Mouse (Mus musculus) thymus, adult 2 months (tissue): Measurements from ENCODE around the gene Ankrd40. TPM values are rescaled to one million over a fixed set of nuclear protein-coding genes. Genes with fewer than 3 reads are reported as not detected.

ENCODE experiments used
- DNase-seq: peaks from one replicate; pipeline ENCODE4 v3.0.0; 2021
- H3K27ac ChIP-seq: fragments of 200-500 bp; 2 replicates; pipeline ENCODE4 v1.5.1; 2012; ENCODE audit warnings: low read length, control low read depth; ENCODE audit not compliant: control insufficient read depth, insufficient read depth
- H3K27me3 ChIP-seq: fragments of 200-500 bp; 2 replicates; pipeline ENCODE4 v1.6.1; 2012; ENCODE audit warnings: mild to moderate bottlenecking, low read length, moderate library complexity, mixed read lengths; ENCODE audit not compliant: control insufficient read depth, insufficient read depth
- H3K36me3 ChIP-seq: fragments of 200-500 bp; 2 replicates; pipeline ENCODE4 v1.6.1; 2012; ENCODE audit warnings: mild to moderate bottlenecking, low read length, moderate library complexity; ENCODE audit not compliant: control insufficient read depth, insufficient read depth
- H3K4me1 ChIP-seq: fragments of 200-500 bp; replicated peaks from 2 replicates; pipeline ENCODE4 v1.6.1; 2012; ENCODE audit warnings: low read length; ENCODE audit not compliant: control insufficient read depth, insufficient read depth
- H3K4me3 ChIP-seq: fragments of 200-500 bp; 2 replicates; pipeline ENCODE4 v1.5.1; 2012; ENCODE audit warnings: mild to moderate bottlenecking, low read length, control low read depth, moderate library complexity; ENCODE audit not compliant: control insufficient read depth, insufficient read depth
- CTCF ChIP-seq: fragments of 200-500 bp; IDR thresholded peaks from 2 replicates; pipeline ENCODE4 v1.5.1; 2012; ENCODE audit warnings: mild to moderate bottlenecking, control low read depth, low read length, moderate library complexity, borderline replicate concordance; ENCODE audit not compliant: control insufficient read depth, poor library complexity, insufficient read depth; ENCODE audit errors: extremely low read depth
- POLR2A ChIP-seq: fragments of 200-500 bp; IDR thresholded peaks from 2 replicates; pipeline ENCODE4 v1.6.1; 2012; ENCODE audit warnings: mild to moderate bottlenecking, low read length, control low read depth, moderate library complexity; ENCODE audit not compliant: control insufficient read depth, poor library complexity, insufficient read depth; ENCODE audit errors: extremely low read depth
- WGBS: fragments of 180-500 bp; shearing (Covaris S2); methylation state at CpG from one replicate; pipeline ENCODE4 v1.1.7; 2018; 5-methylcytosine and 5-hydroxymethylcytosine counted together
- polyA plus RNA-seq: library from polyadenylated mRNA; depleted of rRNA; stranded (reverse); fragments of >200 nt; gene quantifications from 2 replicates; pipeline ENCODE4 v1.2.3, GENCODE M21; 2012

Ankrd40 gene
- polyA plus RNA-seq, 1 experiment, result 120 TPM

DNA sequence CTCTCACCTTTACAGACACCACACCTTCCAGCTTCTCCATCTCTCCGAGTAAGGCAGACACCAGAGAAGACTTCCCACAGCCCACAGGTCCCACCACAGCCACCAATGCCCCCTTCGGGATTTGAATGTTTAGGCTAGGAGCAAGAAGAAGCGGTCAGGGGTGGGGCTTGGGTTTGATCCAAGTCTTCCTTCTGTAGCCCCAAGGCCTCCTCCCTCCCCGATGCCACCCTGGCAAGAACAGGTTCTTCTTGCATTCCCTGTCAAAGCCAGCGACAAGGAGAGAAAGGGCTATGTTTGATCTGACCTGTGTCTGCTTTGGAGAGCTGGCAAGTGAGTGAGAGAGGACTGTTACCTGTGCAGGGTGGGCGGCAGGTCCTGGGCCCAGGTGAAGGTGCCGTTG, 35.9 kb downstream of the Ankrd40 start:
- Histone ChIP-seq H3K27ac (no peak overlapping the region), H3K36me3 (no peaks in the 10 kb centered on the region), H3K4me1 (no peaks in the 10 kb centered on the region), H3K4me3 (no peak overlapping the region), H3K27me3 (no peaks in the 10 kb centered on the region)
- no peak for DNase-seq
- TF ChIP-seq POLR2A (no peak), CTCF (no peak)
- 85% methylated on average over 7 of the region's 7 CpGs for WGBS

DNA sequence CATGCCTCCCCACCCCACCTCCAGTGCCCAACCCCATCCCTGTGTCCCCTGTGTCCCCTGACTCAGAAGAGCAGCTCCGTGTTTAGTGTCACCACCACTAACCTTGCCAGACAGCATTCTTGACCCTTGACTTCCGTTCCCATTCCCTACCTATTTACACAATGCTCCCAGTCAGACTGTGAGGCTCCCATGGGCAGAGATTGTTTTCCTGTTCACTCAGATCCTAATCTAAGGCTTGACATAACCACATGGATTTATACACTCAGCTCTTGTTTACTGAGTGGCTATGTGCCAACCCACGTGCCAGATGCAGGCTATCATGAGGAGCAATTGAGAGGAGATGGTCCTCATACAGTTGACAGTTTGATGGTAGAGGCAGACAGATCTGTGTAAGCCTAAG, 37.5 kb downstream of the Ankrd40 start:
- H3K27ac ChIP-seq, result no peak overlapping the region
- DNase-seq, result no peak
- H3K4me3 ChIP-seq, result no peak overlapping the region
- 81% methylated on average over 3 of the region's 3 CpGs for WGBS
- TF ChIP-seq CTCF, result no peak
- TF ChIP-seq POLR2A, result no peak
- no peaks in the 10 kb centered on the region for H3K27me3 ChIP-seq
- H3K36me3 ChIP-seq, result no peaks in the 10 kb centered on the region
- H3K4me1 ChIP-seq, result peaks cover 4% of the 10 kb centered on the region

DNA sequence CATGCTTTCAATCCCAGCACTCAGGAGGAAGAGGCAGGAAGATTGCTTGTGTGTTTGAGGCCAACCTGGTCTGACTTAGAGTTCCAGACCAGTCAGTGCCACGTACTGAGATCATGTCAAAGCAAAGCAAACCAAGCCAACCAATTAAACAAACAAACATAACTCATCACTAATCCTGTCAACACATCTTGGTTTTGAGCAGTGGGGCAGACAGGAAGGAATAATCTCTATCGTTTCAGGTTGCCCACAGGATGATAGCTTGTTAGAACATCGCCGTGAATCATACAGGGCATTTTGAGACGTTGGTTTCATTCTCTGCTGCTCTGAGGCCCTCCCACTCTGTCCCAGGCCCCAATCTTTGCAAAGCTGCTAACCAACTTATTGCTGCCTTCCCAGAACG, 42.2 kb downstream of the Ankrd40 start:
- peaks cover 37% of the 10 kb centered on the region for H3K4me1 ChIP-seq
- no peaks in the 10 kb centered on the region for H3K27me3 ChIP-seq
- TF ChIP-seq CTCF, result no peak
- no peak for TF ChIP-seq POLR2A
- DNase-seq, result no peak
- WGBS, result 50% methylated on average over 6 of the region's 6 CpGs
- no peak overlapping the region for H3K27ac ChIP-seq
- no peak overlapping the region for H3K4me3 ChIP-seq
- H3K36me3 ChIP-seq, result no peaks in the 10 kb centered on the region

DNA sequence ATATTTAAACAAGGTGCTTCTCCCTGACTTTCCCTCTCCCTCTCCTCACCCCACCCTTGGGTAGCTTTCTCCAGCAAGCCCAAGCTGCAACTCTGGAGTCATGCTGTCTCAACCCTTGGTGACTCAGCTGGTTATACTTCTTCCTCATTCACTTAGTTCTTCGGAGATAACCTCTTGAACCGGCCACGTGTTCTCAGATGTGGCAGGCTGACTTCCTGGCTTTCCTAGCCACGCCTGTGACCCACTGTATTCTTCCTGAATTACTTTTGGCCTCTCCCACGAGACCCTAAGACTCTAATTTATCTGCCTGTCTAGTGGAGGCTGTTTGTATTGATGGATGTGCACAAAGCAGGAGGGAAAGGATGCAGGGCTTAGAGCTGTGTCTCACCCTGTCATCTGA, 43.0 kb downstream of the Ankrd40 start:
- peak; percentile 11 for DNase-seq
- H3K27me3 ChIP-seq, result no peaks in the 10 kb centered on the region
- H3K36me3 ChIP-seq, result no peaks in the 10 kb centered on the region
- no peak overlapping the region for H3K4me3 ChIP-seq
- H3K4me1 ChIP-seq, result peaks cover 38% of the 10 kb centered on the region
- TF ChIP-seq CTCF (no peak), POLR2A (no peak)
- whole genome bisulfite sequencing, result under 1% methylated on average over 5 of the region's 5 CpGs
- no peak overlapping the region for H3K27ac ChIP-seq

DNA sequence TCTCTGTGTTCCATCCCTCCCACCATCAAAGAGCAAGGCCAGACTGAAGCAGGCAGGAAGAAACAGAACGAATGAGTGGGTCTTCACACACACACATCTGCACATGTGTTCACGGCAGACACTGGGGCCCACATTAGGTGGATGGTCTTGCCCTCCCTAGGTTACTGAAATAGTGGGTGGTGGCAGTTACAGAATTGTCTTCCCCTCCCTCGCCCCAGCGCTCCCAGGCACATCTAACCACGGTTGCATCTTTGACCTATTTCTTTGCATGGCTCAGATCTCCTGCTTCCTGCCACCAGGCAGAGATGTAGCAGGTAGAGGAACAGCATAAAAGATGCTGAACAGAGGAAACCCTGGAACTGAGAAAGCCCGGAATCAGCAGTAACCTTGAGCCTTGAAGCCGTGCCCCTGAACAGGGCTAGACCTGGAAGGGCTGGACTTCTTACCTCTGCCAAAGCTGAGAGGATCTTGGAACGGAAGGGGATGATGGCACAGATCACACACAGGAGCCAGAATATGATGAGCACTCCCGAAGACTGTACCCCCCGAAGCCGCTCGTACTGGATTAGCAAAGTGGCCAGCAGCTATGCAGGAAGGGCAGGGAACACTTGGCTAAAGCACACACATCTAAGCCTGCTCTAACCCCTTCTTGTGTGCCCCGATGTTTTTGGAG, 46.6 kb downstream of the Ankrd40 start:
- H3K27me3 ChIP-seq, result no peaks in the 10 kb centered on the region
- no peak overlapping the region for H3K4me3 ChIP-seq
- H3K27ac ChIP-seq, result peak overlapping the region; percentile 59
- 67% methylated on average over 13 of the region's 13 CpGs for WGBS
- no peak for TF ChIP-seq POLR2A
- H3K4me1 ChIP-seq, result peaks cover 38% of the 10 kb centered on the region
- H3K36me3 ChIP-seq, result no peaks in the 10 kb centered on the region
- peak; percentile 51 for DNase-seq

DNA sequence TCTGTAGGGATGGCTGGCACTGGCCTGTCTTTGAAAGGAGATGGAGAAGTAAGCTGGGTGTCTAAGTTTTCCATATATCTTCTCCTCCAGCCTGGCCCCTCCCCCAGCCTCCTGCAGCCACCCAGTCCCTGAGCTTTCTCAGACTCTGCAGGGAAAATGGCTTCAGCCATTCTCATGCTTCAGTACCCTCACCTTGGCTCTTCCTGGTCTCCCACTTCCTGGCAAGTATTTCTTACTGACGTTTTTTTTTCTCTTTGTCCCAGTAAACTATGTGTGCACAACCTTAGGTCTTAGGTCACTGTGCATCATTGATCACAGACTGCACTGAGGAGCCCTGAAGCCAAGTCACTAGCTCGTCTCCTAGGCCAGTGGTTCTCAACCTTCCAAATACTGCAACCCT, 51.3 kb downstream of the Ankrd40 start:
- Histone ChIP-seq H3K27ac (no peak overlapping the region), H3K27me3 (no peaks in the 10 kb centered on the region), H3K36me3 (no peaks in the 10 kb centered on the region), H3K4me3 (no peak overlapping the region), H3K4me1 (peaks cover 10% of the 10 kb centered on the region)
- TF ChIP-seq POLR2A (no peak), CTCF (no peak)
- 63% methylated on average over 2 of the region's 2 CpGs for WGBS
- DNase-seq, result no peak

DNA sequence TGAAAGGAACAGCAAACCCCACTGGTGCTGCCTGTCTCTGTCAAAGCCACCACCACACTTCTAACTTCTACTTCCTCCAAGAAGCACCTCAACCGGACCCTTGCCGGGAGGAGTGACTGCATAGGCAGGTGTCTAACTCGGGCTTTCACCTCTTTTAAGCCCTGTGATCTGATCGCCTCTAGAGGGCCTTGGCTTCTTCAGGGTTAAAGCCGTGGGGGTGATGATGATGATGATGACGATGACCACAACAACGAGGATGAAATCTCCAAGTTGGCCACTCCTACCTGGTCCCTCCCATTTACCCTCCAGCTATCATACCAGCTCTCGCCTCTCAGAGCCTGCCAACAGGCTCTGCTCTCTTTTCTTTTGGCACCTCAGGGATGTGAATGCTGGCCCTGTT, 51.9 kb downstream of the Ankrd40 start:
- DNase-seq, result no peak
- WGBS, result 36% methylated on average over 8 of the region's 8 CpGs
- Histone ChIP-seq H3K4me3 (no peak overlapping the region), H3K27me3 (no peaks in the 10 kb centered on the region), H3K27ac (no peak overlapping the region), H3K36me3 (no peaks in the 10 kb centered on the region), H3K4me1 (peaks cover 3% of the 10 kb centered on the region)
- no peak for TF ChIP-seq POLR2A
- TF ChIP-seq CTCF, result no peak
